Mouse (Mus musculus) gastrocnemius, postnatal 10 days (tissue): Measurements from ENCODE around the gene Ank3. TPM values are rescaled to one million over a fixed set of nuclear protein-coding genes. Genes with fewer than 3 reads are reported as not detected.

ENCODE experiments used
- DNase-seq: peaks from one replicate; pipeline ENCODE4 v3.0.0; 2021; ENCODE audit warnings: mixed read lengths
- total RNA-seq, 2 experiments: library from RNA; stranded (reverse); gene quantifications; 2 replicates each; pipeline ENCODE4 v1.2.3; 2021

Gene Ank3
- total RNA-seq, 2 experiments from 2014 or later, result 82.7 to 83.3 TPM

DNA sequence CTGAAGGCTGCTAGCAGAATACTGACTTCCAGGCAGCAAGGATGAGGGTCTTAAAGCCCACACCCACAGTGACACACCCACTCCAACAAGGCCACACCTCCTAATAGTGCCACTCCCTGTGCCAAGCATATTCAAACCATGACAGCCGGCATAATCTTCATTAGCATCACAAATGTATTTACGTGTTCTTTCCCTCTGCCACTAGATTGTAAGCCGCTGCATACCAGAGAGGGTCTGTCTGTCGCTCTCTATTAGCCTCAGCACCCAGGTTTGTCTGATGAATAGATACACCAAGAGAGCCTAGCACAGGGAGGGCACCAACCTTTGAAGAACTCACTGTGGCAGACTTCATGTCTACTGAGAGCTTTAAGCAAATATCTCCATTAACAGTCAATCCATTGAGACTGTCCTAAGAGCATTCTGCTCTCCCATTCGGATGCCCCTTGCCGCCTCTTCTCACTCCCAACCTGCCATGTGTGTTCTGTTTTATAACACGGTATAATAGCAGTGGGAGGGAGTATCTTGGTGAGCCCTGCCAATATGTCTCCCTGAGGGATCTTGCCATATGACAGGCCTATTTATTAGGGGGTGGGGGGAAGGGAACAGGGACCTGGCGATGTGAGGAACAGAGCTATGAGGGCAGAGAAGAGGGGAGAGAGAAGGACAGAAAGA lies 668.1 kb downstream of the Ank3 start:
- no peak for DNase-seq

GRCm38 (mm10) chr10:70067169-70068115 lies 668.9 kb downstream of the Ank3 start:
- no peak for DNase-seq

GRCm38 (mm10) chr10:70069321-70069720 lies 670.7 kb downstream of the Ank3 start:
- no peak for DNase-seq

GRCm38 (mm10) chr10:70071334-70071733 lies 672.8 kb downstream of the Ank3 start:
- no peak for DNase-seq

Other genes starting within 250 kb of the Ank3 start
- gene Rhobtb1, start 247.3 kb upstream of the Ank3 start, total RNA-seq, result 10 to 100 TPM; 12.5 to 16.1 TPM
- gene A930033H14Rik, start 185.7 kb upstream of the Ank3 start, total RNA-seq, result 1 to 10 TPM; 3.3 to 6.2 TPM
- 10 to 100 TPM; 25.5 to 25.9 TPM for gene Cdk1, start 45.8 kb upstream of the Ank3 start, total RNA-seq